Mouse (Mus musculus) T-cell, adult 2 months (primary cell): ENCODE results near the gene Hephl1.
A peak's percentile ranks its signal among the peaks of the same experiment; 100 is the strongest.

Source experiments
- DNase-seq: peaks from one replicate; pipeline ENCODE4 v3.0.0; 2022; ENCODE audit warnings: low spot score

Hephl1 gene

GRCm38 (mm10) chr9:15017791-15018755, 93.8 kb downstream of the Hephl1 start:
- peak; percentile 82 for DNase-seq

GRCm38 (mm10) chr9:15015223-15015956, 96.5 kb downstream of the Hephl1 start:
- peak; percentile 78 for DNase-seq

GRCm38 (mm10) chr9:15007566-15007965, 104.3 kb downstream of the Hephl1 start:
- DNase-seq: no peak

- peak; percentile 23 for DNase-seq
These were observed 107.6 kb downstream of the Hephl1 start for GRCm38 (mm10) chr9:15004298-15004685.

- no peak for DNase-seq
These were observed 108.1 kb downstream of the Hephl1 start for GRCm38 (mm10) chr9:15003676-15004297.

GRCm38 (mm10) chr9:15002995-15003613, 108.8 kb downstream of the Hephl1 start:
- DNase-seq: peak; percentile 32
